Comparison of ENCODE assay signal across 8 mouse cellular contexts in genomic region chr15:76973855-76974651, GRCm38 (mm10). TPM values are rescaled to one million over a fixed set of nuclear protein-coding genes. Genes with fewer than 3 reads are reported as not detected.
DNase-seq lines count a peak whose midpoint lies in the region; ATAC-seq lines count a peak whose summit lies in the region.

No protein-coding gene starts in this region.

- DNase-seq in adrenal gland, adult 18-20 months (ENCODE audit: low spot score in 2 of 2) = peak; percentile 76 to 78
- peak; percentile 66 to 88 for DNase-seq in cerebellum, postnatal 4 days (ENCODE audit: low spot score in 2 of 2)
- DNase-seq in gastrocnemius, postnatal 10 days = peak; percentile 85
- DNase-seq in hindlimb bud, embryonic 11.5 days (ENCODE audit: extremely low spot score, low read depth, low spot score) = peak; percentile 86
- DNase-seq in left cerebral cortex, adult 8-10 months (ENCODE audit: low spot score in 2 of 2) = peak; percentile 59
- peak; percentile 88 for DNase-seq in right cerebral cortex, postnatal 14 days

- peak; percentile 40; the same call in 1 of the 2 replicates for ATAC-seq in megakaryocyte, adult 5-6 weeks (ENCODE audit: poor library complexity, severe bottlenecking)
- no peak for ATAC-seq in activated CD4-positive, CD25-positive, alpha-beta regulatory T cell, adult 4 months

RNA-seq across cellular contexts. Expression of gene 1110038F14Rik, which starts 25.7 kb away (rescaled TPM):
- 10 to 100 TPM; 33.6 to 36.3 TPM for total RNA-seq in adrenal gland, adult 18-20 months (2021)
- 10 to 100 TPM; 30.7 to 33.0 TPM for total RNA-seq in gastrocnemius, postnatal 10 days (2021)
- 10 to 100 TPM; 25.5 to 29.7 (median 27.0) TPM for total RNA-seq in left cerebral cortex, adult 8-10 months (2022)
- total RNA-seq in megakaryocyte, adult 5-6 weeks (2015) = 18.9 and 22.2 TPM in 2 replicates
- 25.0 and 28.2 TPM in 2 replicates for total RNA-seq in megakaryocyte, adult 5-6 weeks (2017)
- polyA plus RNA-seq in activated CD4-positive, CD25-positive, alpha-beta regulatory T cell, adult 4 months (2017; shearing (Covaris generic)) = 10 to 100 TPM; 57.2 to 72.4 TPM

RNA-seq across cellular contexts. Expression of gene Zfp647, which starts 48.8 kb away (rescaled TPM):
- total RNA-seq in adrenal gland, adult 18-20 months (2021) = 1 to 10 TPM; 2.2 to 3.4 TPM
- 1 to 10 TPM; 2.9 to 4.2 TPM for total RNA-seq in gastrocnemius, postnatal 10 days (2021)
- total RNA-seq in left cerebral cortex, adult 8-10 months (2022) = 1 to 10 TPM; 4.0 to 4.8 (median 4.5) TPM
- total RNA-seq in megakaryocyte, adult 5-6 weeks (2015) = 1.6 and 2.7 TPM in 2 replicates
- 0.81 and 1.3 TPM in 2 replicates for total RNA-seq in megakaryocyte, adult 5-6 weeks (2017)
- polyA plus RNA-seq in activated CD4-positive, CD25-positive, alpha-beta regulatory T cell, adult 4 months (2017; shearing (Covaris generic)) = 1 to 10 TPM; 1.6 to 1.7 TPM
